Mouse (Mus musculus) bone marrow, adult 2 months (tissue): ENCODE results near the gene Gm10354.
"Not testable (repeated sequence)": the region's sequence is repeated elsewhere in the genome, so short reads cannot be mapped to it uniquely, and the experiment has no call there.

Experiments used
- CTCF ChIP-seq: fragments of 200-500 bp; IDR thresholded peaks from 2 replicates; pipeline ENCODE4 v1.5.1; 2011; ENCODE audit warnings: low read length, control low read depth; ENCODE audit not compliant: control insufficient read depth, insufficient read depth
- POLR2A ChIP-seq: fragments of 200-500 bp; IDR thresholded peaks from 2 replicates; pipeline ENCODE4 v1.6.1; 2011; ENCODE audit warnings: low read depth, mild to moderate bottlenecking, control low read depth, low read length, borderline replicate concordance; ENCODE audit not compliant: control insufficient read depth

DNA sequence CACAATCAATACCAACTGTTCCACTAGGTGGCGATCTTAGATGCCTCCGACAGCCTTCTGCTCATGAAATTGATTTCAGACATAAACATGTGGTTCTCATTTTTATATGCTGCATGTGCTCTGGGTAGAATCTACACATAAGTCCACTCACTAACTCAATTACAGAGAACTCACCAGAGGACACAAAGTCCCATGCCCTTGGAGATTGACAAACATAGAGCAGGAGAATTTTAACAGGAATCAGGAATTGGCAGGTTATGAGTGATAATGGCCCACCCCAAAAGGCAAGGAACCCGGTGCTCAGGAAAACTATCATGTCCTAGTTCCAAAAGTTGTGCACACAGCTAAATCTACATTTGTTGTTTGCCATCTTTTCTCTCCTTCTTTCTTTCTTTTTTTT, 28.2 kb upstream of the Gm10354 start:
- not testable (repeated sequence) for TF ChIP-seq CTCF, POLR2A
